Mouse (Mus musculus) kidney, postnatal 36 days (tissue): ENCODE measurements around the gene Wdr26.
A peak's percentile ranks its signal among the peaks of the same experiment; 100 is the strongest.

Source experiments
- DNase-seq, 2 experiments: peaks; one replicate each; pipeline ENCODE4 v3.0.0; 2021 to 2022; ENCODE audit warnings: mixed read lengths in 2 of 2

Wdr26 gene

DNA sequence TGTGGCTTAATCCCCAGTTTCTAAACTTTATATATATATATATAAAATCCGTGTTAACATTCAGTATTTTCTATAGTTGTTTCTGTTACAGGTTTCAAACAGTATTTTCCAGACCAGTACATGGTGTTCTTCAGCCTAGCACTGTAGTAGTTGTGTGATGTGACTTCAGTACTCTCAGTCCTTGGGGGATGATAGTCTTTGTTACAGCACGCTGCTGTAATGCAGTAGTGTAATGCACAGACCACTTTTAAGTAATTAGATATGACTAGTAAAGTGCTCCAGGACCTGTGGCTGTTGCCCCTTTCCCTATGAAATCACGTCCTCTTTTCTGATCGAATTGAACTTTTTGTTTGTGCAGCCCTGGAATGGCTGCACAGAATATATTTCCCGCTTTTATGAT lies 60.3 kb downstream of the Wdr26 start:
- DNase-seq = no peak

DNA sequence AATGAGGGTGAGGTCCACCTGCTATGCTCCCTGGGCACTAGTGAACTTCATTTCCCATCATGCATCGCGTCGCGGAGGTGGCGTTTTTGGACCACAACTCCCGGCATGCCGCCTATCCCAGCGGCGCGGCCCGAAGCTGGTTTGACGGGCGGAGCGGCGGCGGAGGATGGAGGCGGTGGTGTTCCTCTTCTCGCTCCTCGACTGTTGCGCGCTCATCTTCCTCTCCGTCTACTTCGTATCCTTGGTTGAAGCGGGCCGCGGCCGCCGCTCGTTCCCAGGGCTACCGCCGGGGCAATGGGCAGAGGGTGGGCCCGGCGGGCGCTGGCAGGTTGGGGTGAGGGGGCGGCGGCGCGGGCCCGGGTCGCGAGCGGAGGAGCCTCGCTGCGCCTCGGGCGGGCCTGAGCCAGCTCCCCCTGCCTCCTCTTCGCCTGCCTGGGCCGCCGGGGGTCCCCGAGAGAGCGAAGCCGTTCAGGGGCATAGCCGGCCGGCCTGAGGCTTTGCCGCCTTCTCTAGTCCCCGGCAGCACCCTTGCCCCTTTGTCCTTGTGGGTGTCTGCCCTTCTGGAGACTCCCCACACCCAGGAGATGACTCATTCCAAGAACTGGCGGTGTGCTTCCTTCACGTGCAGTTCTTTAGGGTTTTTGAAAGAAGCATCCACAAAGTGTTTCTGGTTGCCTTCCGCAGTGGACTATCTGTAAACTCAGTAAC lies 60.8 kb downstream of the Wdr26 start:
- DNase-seq = peak; percentile 92 to 97

DNA sequence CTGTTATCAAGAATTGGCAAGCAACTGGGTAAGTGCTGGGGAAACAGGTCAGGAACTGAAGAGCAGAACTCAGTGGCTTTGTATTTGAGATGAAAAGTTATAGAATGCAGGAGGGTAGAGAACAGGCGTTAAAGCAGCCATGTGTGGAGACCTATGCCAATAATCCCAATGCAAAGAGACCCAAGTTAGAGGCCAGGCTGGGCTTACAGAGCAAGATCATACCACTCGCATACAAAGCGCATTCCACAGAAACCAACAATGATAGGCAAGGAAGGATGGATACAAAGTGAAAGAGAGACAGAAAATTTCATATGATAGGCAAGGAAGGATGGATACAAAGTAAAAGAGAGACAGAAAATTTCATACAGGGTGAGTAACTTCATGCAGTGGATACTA lies 61.4 kb downstream of the Wdr26 start:
- DNase-seq = no peak

DNA sequence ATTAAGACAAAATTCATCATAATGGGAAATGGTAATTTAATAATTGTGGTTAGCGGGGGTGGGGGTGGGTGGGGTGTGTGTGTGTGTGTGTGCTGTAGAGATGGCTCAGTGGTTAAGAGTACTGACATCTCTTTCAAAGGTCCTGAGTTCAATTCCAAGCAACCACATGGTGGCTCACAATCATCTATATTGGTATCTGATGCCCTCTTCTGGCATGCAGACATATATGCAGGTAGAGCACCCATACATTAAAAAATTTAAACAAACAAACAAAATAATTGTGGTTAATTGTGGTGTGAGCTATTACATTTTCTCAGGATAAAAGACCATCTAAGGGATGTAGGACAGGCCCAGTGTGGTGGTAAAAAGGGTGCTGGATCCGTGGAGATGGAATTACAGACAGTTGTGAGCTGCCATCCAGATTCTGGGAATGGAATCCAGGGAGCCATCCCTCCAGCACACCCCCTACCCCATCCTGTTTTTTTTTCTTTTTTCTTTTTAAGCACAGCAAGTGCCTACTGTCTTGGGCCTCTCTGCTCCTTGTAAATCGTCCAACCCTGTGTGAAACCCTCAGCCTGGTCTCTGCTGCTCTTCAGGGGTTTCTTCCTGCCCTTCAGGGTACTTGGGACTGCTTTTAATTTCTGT lies 62.3 kb downstream of the Wdr26 start:
- DNase-seq = no peak

DNA sequence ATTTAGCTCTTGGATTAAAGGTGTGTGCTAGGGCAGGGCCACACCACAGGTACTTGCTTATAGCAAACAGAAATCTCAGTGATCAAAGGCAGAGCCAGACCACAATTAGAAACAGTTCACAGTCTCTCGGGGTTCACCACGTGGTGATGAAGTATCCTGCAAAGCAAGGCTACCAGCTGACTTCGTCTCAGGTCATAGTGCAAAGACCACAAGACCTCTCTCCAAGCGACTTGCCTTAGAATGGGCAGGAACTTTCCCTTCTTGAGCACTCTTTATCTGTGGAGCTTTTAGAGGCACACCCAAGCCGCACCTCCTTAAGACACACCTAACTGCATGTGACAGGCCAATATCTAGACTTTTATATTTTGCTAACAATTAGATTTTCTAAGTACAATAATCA lies 63.3 kb downstream of the Wdr26 start:
- DNase-seq = peak; percentile 66 to 72

DNA sequence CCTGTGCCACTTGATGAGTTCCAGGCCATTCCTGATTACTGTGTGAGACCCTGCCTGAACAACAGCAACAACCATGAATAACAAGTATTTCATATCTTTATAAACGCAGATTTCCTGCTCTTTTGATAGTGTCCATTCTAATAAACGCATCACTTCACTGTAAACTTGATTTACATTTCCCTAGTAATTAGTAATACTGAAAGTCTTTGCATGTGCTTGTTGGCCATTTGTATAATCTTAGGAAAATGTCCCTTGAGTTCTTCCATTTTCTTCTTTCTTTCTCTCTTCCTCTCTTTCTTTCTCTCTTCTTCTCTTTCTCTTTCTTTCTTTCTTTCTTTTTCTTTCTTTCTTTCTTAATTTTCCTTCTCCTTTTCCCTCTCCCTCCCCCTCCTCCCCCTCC lies 65.6 kb downstream of the Wdr26 start:
- DNase-seq = no peak

DNA sequence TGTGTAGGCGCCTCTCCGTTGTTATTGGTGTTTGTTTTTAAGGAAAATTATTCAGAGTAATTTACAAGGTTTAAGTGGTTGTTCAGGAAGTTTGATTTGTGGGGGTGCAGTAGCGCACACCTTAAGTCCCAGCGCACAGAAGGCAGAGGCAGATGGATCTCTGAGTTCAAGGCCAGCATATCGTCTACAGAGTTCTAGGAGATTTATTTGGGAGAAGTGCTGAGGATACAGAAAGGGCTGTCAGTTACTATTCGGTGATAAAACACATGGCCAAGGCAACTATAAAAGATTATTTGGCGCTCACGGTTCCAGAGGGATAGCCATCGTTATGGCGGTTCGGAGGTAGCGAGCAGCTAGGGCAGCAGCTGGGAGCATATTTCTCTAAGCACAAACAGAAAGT lies 66.8 kb downstream of the Wdr26 start:
- DNase-seq = peak in 1 of 2 experiments; percentile 5

DNA sequence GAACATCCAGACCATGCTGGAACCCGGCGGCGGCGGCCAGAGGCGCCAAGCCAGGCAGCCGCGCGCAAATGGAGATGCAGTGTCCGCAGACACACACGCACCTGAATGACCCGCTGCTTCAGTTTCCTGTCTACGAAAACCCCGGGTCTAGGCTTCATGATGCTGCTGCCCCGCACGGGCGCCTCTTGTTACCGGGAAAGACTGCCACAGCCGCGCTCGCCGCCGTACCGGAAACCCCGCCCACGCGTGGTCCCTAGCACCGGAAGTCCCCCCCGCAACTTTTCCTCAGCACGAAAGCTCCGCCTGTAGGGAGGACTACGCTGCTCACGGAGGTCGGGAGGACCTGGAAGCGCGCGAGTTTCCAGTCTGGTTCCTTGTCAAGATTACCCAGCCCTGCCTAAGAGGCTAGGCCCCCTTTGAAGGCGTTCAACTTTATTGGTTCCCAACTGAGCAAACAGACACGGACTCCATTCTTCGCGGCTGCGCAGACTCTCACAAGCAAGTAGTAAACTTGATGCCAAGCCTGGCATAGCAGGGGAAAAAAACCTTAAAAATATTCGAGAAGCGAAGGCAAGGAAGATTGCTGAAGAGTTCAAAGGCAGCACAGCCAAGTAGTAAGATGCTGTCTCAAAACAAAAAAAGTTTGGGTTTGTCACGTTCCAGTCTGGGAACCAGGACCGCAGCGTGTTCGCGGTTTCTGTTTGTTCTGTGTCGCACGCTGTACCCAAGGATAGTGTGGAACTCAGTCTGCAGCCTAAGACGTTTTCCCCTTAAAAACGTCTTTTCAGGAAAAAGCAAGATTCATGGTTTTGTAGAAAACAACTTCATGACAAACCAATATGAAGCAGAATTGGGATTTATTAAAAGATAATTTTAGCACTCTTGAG lies 67.6 kb downstream of the Wdr26 start, which contains the start of the genes Nvl and Cnih4:
Nvl (minus strand) TSS at position 255 of the 887 bp plus-strand sequence.
Cnih4 (plus strand) TSS at position 744 of the 887 bp plus-strand sequence.
- DNase-seq = peak; percentile 95 to 96

DNA sequence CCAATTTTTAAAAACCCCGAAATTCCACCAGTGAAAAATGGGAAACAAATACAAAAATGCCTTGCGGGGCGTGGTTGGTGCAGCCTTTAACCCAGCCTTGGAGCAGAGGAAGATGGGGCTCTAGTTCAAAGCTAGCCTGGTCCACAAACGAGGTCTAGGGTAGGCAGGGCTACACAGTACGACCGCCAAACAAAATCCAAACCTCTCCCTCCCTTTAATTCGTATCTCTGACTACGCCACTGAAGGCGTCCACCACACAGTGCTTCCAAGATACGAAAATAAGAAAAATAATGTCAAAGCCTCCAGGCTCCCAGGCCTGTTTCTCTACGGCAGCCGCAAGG lies 68.2 kb downstream of the Wdr26 start:
- no peak for DNase-seq

DNA sequence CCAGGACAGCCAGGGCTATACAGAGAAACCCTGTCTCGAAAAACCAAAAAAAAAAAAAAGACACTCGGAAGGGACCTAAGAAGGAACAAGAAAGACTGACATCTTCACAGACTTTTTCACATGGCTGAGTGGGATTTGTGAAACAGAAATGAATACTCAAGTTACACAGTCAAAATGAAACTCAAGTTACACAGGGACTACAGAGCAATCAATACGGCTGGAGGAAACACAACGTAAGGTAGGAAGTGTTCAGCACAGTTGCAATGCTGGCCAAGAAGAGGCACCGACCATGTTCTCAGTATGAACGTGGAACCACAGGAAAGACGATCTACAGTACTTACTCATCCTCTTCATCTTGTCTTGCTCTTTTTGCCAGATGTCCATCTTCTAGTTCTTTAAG lies 73.1 kb downstream of the Wdr26 start:
- DNase-seq = no peak

DNA sequence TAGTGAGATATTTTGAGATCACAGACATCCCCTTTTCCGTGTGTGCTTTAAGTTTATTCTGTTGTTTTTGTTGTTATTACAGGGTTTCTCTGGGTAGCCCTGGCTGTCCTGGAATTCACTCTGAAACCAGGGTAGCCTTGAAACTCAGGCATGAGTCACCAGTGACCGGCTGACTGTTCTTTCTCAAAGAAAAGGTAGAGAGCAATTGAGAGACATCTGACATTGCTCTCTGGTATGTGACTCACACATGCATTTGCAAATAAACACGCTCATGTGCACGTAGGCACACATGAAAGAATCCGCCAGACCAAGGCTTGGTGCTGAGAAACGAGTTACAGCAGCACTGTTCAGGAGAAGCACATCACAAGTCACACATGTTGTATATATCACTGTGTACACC lies 79.9 kb downstream of the Wdr26 start:
- no peak for DNase-seq

DNA sequence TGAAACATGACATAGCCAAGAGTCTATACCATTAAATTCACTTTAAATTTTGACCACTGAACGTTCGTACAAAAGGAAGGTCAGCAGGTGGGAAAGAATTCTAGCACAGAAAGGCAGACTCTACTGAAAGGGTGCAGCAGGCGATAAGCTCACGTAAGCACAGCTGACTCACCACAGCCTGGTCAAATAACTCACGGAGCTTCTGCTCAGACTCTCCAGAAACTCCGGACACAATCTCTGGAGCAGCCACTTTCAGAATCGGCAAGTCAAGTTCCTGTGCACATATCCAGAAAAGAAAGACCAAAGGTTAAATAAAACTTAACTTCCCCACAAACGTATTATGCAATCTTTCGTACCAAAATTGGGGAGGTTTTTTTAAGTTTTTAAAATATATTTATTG lies 85.0 kb downstream of the Wdr26 start:
- DNase-seq = no peak

DNA sequence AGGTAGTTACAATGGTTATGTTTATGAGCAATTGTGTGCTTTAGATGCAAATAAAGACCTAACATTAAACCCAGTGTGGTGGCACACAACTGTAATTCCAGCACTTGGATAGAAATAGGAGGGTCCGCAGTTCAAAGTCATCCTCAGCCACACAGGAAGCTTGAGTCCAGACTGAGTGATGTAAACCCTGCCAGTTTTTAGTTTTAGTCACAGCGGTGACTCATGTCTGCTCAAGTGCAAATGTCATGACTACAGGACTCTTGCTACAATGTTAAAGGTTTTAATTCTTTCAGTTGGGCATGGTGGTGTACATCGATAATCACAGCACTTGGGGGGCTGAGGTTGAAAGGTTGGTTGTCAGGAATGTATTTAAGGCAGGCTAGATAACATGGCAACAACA lies 85.9 kb downstream of the Wdr26 start:
- no peak for DNase-seq

DNA sequence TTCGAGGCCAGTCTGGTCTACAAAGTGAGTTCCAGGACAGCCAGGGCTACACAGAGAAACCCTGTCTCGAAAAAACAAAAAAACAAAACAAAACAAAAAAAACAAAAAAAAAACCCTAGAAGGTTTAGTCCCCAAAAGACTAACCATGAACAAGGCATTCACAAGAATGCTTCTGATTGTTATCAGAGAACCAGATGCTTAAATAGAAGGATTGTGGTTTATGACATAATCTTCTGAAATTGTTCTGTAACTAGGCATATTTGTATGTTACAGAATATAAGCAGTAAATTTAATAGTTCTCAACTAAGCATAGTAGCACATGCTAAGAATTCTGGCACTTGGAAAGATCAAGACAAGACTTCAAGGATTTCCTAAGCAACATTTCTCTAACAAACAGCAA lies 87.7 kb downstream of the Wdr26 start:
- no peak for DNase-seq
